Mouse (Mus musculus) CH12.LX (cell line): Measurements from ENCODE around the gene Fig4. TPM values are rescaled to one million over a fixed set of nuclear protein-coding genes. Genes with fewer than 3 reads are reported as not detected.

Experiments
- DNase-seq: peaks from one replicate; pipeline ENCODE4 v3.0.0-alpha.2; 2013; ENCODE audit errors: extremely low read depth
- H3K27ac ChIP-seq: 2 replicates; pipeline ENCODE4 v1.5.1; 2012; ENCODE audit warnings: low read depth, mild to moderate bottlenecking, control low read depth, moderate library complexity; ENCODE audit not compliant: insufficient read depth
- H3K27me3 ChIP-seq: replicated peaks from 2 replicates; pipeline ENCODE3; 2012; ENCODE audit warnings: inconsistent platforms
- H3K36me3 ChIP-seq, 2 experiments: replicated peaks in 1 of 2; 2 replicates each; pipeline versions ENCODE3 to v1.6.1; 2012; ENCODE audit warnings: inconsistent platforms in 1 of 2, low read length in 1 of 2, mild to moderate bottlenecking in 1 of 2, mixed read lengths in 1 of 2, moderate library complexity in 1 of 2; ENCODE audit not compliant: control insufficient read depth in 1 of 2, insufficient read depth in 1 of 2
- H3K4me1 ChIP-seq, 2 experiments: 2 replicates each; pipeline ENCODE4 v1.6.1; 2012; ENCODE audit warnings: inconsistent platforms in 1 of 2, moderate library complexity in 1 of 2; ENCODE audit not compliant: insufficient read depth in 2 of 2, control insufficient read depth in 1 of 2
- H3K4me2 ChIP-seq: 2 replicates; pipeline ENCODE4 v1.6.1; 2012; ENCODE audit warnings: low read depth, mild to moderate bottlenecking, control low read depth; ENCODE audit not compliant: poor library complexity, insufficient read depth, severe bottlenecking
- H3K4me3 ChIP-seq, 3 experiments: fragments of 150-350 bp in 1 of 3; sonication (generic) in 1 of 3; replicated peaks in 1 of 3; 2 replicates each; pipeline versions ENCODE3 to v1.5.1; 2011 to 2012; ENCODE audit warnings: low read depth in 2 of 3, low read length in 2 of 3, mild to moderate bottlenecking in 2 of 3, moderate library complexity in 2 of 3, control low read depth in 1 of 3, improper control_type of control experiment in 1 of 3, inconsistent platforms in 1 of 3, mixed read lengths in 1 of 3; ENCODE audit not compliant: poor library complexity in 1 of 3
- H3K79me2 ChIP-seq: replicated peaks from 2 replicates; pipeline ENCODE4 v1.6.1; 2012; ENCODE audit warnings: mild to moderate bottlenecking, moderate library complexity; ENCODE audit not compliant: control insufficient read depth, poor library complexity, insufficient read depth, severe bottlenecking; ENCODE audit errors: extremely low read depth
- H3K9ac ChIP-seq: 2 replicates; pipeline ENCODE4 v1.6.1; 2012; ENCODE audit warnings: low read depth, mild to moderate bottlenecking, control low read depth, moderate library complexity; ENCODE audit not compliant: insufficient read depth
- H3K9me3 ChIP-seq: replicated peaks from 2 replicates; pipeline ENCODE3; 2012; ENCODE audit warnings: low read length, inconsistent platforms, mixed read lengths
- BHLHE40 ChIP-seq: IDR thresholded peaks from 2 replicates; pipeline ENCODE4 v1.6.1; 2011; ENCODE audit warnings: mild to moderate bottlenecking, low read depth, low read length, improper control_type of control experiment
- CHD1 ChIP-seq: IDR thresholded peaks from 2 replicates; pipeline ENCODE4 v1.6.1; 2012; ENCODE audit warnings: low read depth, low read length, improper control_type of control experiment, inconsistent platforms
- CHD2 ChIP-seq: IDR thresholded peaks from 2 replicates; pipeline ENCODE4 v1.6.1; 2011; ENCODE audit warnings: low read length, improper control_type of control experiment
- CTCF ChIP-seq, 2 experiments: IDR thresholded peaks in 1 of 2; conservative IDR thresholded peaks in 1 of 2; 2 replicates each; pipeline ENCODE4 v1.5.1; 2011 to 2012; ENCODE audit warnings: low read depth in 2 of 2, low read length in 2 of 2, improper control_type of control experiment in 1 of 2, inconsistent platforms in 1 of 2, mild to moderate bottlenecking in 1 of 2, moderate library complexity in 1 of 2
- E2F4 ChIP-seq: IDR thresholded peaks from 2 replicates; pipeline ENCODE4 v1.6.1; 2011; ENCODE audit warnings: low read depth, low read length, improper control_type of control experiment; ENCODE audit not compliant: insufficient replicate concordance
- EP300 ChIP-seq: IDR thresholded peaks from 2 replicates; pipeline ENCODE4 v1.6.1; 2011; ENCODE audit warnings: low read length, improper control_type of control experiment
- ETS1 ChIP-seq: conservative IDR thresholded peaks from 2 replicates; pipeline ENCODE4 v1.6.1; 2012; ENCODE audit warnings: low read depth, mild to moderate bottlenecking, inconsistent platforms, low read length, improper control_type of control experiment, moderate library complexity
- GABPA ChIP-seq: IDR thresholded peaks from 2 replicates; pipeline ENCODE4 v1.6.1; 2012; ENCODE audit warnings: low read depth, low read length, improper control_type of control experiment, inconsistent platforms; ENCODE audit not compliant: insufficient replicate concordance
- HCFC1 ChIP-seq: IDR thresholded peaks from 2 replicates; pipeline ENCODE4 v1.6.1; 2012; ENCODE audit warnings: low read depth, mild to moderate bottlenecking, inconsistent platforms, low read length, improper control_type of control experiment
- IRF4 ChIP-seq: IDR thresholded peaks from 2 replicates; pipeline ENCODE4 v1.6.1; 2014; ENCODE audit warnings: low read depth, mild to moderate bottlenecking, inconsistent platforms, low read length, improper control_type of control experiment
- JUN ChIP-seq: IDR thresholded peaks from 2 replicates; pipeline ENCODE4 v1.6.1; 2011; ENCODE audit warnings: low read depth, mild to moderate bottlenecking, low read length, improper control_type of control experiment, moderate library complexity; ENCODE audit not compliant: insufficient read depth
- KAT2A ChIP-seq: IDR thresholded peaks from 2 replicates; pipeline ENCODE4 v1.6.1; 2012; ENCODE audit warnings: low read length, improper control_type of control experiment, inconsistent platforms; ENCODE audit not compliant: insufficient replicate concordance
- MAX ChIP-seq: IDR thresholded peaks from 2 replicates; pipeline ENCODE4 v1.6.1; 2011; ENCODE audit warnings: low read length, improper control_type of control experiment
- MEF2A ChIP-seq: IDR thresholded peaks from 2 replicates; pipeline ENCODE4 v1.6.1; 2014; ENCODE audit warnings: low read depth, mild to moderate bottlenecking, inconsistent platforms, low read length, improper control_type of control experiment, borderline replicate concordance
- MXI1 ChIP-seq: IDR thresholded peaks from 2 replicates; pipeline ENCODE4 v1.6.1; 2011; ENCODE audit warnings: mild to moderate bottlenecking, low read depth, low read length, improper control_type of control experiment
- NRF1 ChIP-seq: IDR thresholded peaks from 2 replicates; pipeline ENCODE4 v1.6.1; 2014; ENCODE audit warnings: low read depth, mild to moderate bottlenecking, inconsistent platforms, low read length, improper control_type of control experiment, moderate library complexity
- PAX5 ChIP-seq: IDR thresholded peaks from 2 replicates; pipeline ENCODE4 v1.6.1; 2012; ENCODE audit warnings: low read length, inconsistent platforms, mixed read lengths
- POLR2A ChIP-seq: IDR thresholded peaks from 2 replicates; pipeline ENCODE4 v1.6.1; 2011; ENCODE audit warnings: low read depth, mild to moderate bottlenecking, improper control_type of control experiment, low read length
- RCOR1 ChIP-seq: conservative IDR thresholded peaks from 2 replicates; pipeline ENCODE4 v1.6.1; 2012; ENCODE audit warnings: low read depth, mild to moderate bottlenecking, inconsistent platforms, low read length, improper control_type of control experiment
- SIN3A ChIP-seq: IDR thresholded peaks from 2 replicates; pipeline ENCODE4 v1.6.1; 2012; ENCODE audit warnings: low read length, improper control_type of control experiment, inconsistent platforms
- SMC3 ChIP-seq: IDR thresholded peaks from 2 replicates; pipeline ENCODE4 v1.6.1; 2011; ENCODE audit warnings: low read depth, low read length, improper control_type of control experiment
- TBP ChIP-seq: conservative IDR thresholded peaks from 2 replicates; pipeline ENCODE4 v1.6.1; 2011; ENCODE audit warnings: low read depth, low read length, improper control_type of control experiment
- UBTF ChIP-seq: IDR thresholded peaks from 2 replicates; pipeline ENCODE4 v1.6.1; 2012; ENCODE audit warnings: low read depth, mild to moderate bottlenecking, inconsistent platforms, low read length, improper control_type of control experiment, moderate library complexity
- USF2 ChIP-seq: conservative IDR thresholded peaks from 2 replicates; pipeline ENCODE4 v1.6.1; 2011; ENCODE audit warnings: low read depth, low read length, improper control_type of control experiment
- ZC3H11A ChIP-seq: IDR thresholded peaks from 2 replicates; pipeline ENCODE4 v1.6.1; 2012; ENCODE audit warnings: low read depth, mild to moderate bottlenecking, inconsistent platforms, low read length, improper control_type of control experiment
- ZKSCAN1 ChIP-seq: IDR thresholded peaks from 2 replicates; pipeline ENCODE4 v1.6.1; 2012; ENCODE audit warnings: low read depth, inconsistent platforms, low read length, improper control_type of control experiment, borderline replicate concordance
- ZMIZ1 ChIP-seq: IDR thresholded peaks from 2 replicates; pipeline ENCODE4 v1.6.1; 2012; ENCODE audit warnings: low read depth, mild to moderate bottlenecking, inconsistent platforms, low read length, improper control_type of control experiment
- ZNF384 ChIP-seq: IDR thresholded peaks from 2 replicates; pipeline ENCODE4 v1.6.1; 2012; ENCODE audit warnings: low read depth, low read length, improper control_type of control experiment, inconsistent platforms
- dilution Hi-C: fragments of 300-500 bp; cut with MboI; formaldehyde crosslinking; loops from 2 replicates; pipeline ENCODE4 v1.14.3; 2020; ENCODE audit warnings: low sequenced_read_pairs; ENCODE audit not compliant: extremely low pct_unique_long_range_greater_than_20kb, extremely low pct_ligation_motif_present
- in situ Hi-C: fragments of 300-500 bp; cut with MboI; formaldehyde crosslinking; loops from 3 replicates; pipeline ENCODE4 v1.14.3; 2019; ENCODE audit warnings: low sequenced_read_pairs, low pct_ligation_motif_present, low pct_unique_long_range_greater_than_20kb, mixed read lengths
- polyA plus RNA-seq: library from polyadenylated mRNA; unstranded; fragments of >175 nt; gene quantifications from 2 replicates; pipeline ENCODE4 v1.2.1, GENCODE M21; 2012; ENCODE audit warnings: low read depth; ENCODE audit not compliant: insufficient read length
- total RNA-seq, 2 experiments: library from RNA; depleted of rRNA; stranded (reverse); fragments of 300-350 nt in 1 of 2; fragments of >200 nt in 1 of 2; gene quantifications; 2 replicates each; pipeline ENCODE4 v1.2.3; 2012 to 2014

The Fig4 gene
- total and polyA plus RNA-seq, 3 experiments: 22.6 to 39.6 (median 35.4) TPM

DNA sequence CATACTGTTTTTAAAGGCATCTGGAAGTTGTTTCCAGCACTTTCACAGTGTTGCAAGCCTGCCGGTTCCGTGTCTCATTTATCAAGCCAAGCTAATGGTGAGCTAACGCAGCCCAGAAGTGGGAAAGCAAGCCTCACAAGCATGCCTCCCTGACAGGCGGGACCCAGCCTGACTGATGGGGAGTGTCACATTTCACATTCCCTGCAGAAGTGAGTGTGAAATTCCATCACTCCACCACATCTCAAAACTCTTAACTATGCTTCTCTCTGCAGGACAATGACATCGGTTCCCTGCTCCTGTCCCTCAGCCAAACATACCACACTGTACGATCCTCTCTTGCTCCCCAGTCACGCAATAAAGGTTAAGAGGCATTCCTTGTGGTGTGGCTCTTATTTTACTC, 10.0 kb downstream of the Fig4 start:
- Histone ChIP-seq H3K4me1 (peaks cover 2 to 24% of the 10 kb centered on the region in 2 experiments; a peak in 2 of 4 replicates), H3K27me3 (no peaks in the 10 kb centered on the region), H3K9ac (no peak overlapping the region), H3K9me3 (no peaks in the 10 kb centered on the region), H3K4me3 (no peak overlapping the region), H3K27ac (no peak overlapping the region), H3K4me2 (no peak overlapping the region), H3K79me2 (0 out of 2 replicates have a peak, but pooled peaks cover 2% of the 10 kb centered on the region), H3K36me3 (peaks cover 0 to 26% of the 10 kb centered on the region in 2 experiments)
- no peak for DNase-seq
- in situ Hi-C loops: loop anchor here (10.0 kb wide), 1 partner anchor 278 kb away; no protein-coding TSS in a partner anchor
- TF ChIP-seq ZMIZ1: no peak
- TF ChIP-seq CTCF (conservative IDR thresholded peaks at IDR 0.05 in 1 of 2, IDR thresholded peaks at IDR 0.05 in 1 of 2; ENCODE audit: low read depth in 2 of 2, low read length in 2 of 2): no peak
- TF ChIP-seq TBP: no peak
- TF ChIP-seq KAT2A: no peak
- no peak for TF ChIP-seq EP300
- no peak for TF ChIP-seq JUN
- TF ChIP-seq UBTF: no peak
- no peak for TF ChIP-seq CHD2
- no peak for TF ChIP-seq BHLHE40
- TF ChIP-seq ZNF384: no peak
- TF ChIP-seq E2F4: no peak
- no peak for TF ChIP-seq MXI1
- TF ChIP-seq GABPA: no peak
- TF ChIP-seq RCOR1: no peak
- no peak for TF ChIP-seq HCFC1
- no peak for TF ChIP-seq SIN3A
- no peak for TF ChIP-seq USF2
- TF ChIP-seq MEF2A: no peak
- TF ChIP-seq POLR2A: no peak
- dilution Hi-C loops: no loop called here

GRCm38 (mm10) chr10:41291021-41291420, 12.0 kb downstream of the Fig4 start:
- no peak for TF ChIP-seq NRF1
- no peak for TF ChIP-seq CHD1
- TF ChIP-seq ZKSCAN1: no peak
- no peak for TF ChIP-seq PAX5
- TF ChIP-seq ZMIZ1: no peak
- TF ChIP-seq ZNF384: no peak
- TF ChIP-seq HCFC1: no peak
- no peak for TF ChIP-seq BHLHE40
- TF ChIP-seq CHD2: no peak
- TF ChIP-seq SMC3: no peak
- no peak for TF ChIP-seq TBP
- TF ChIP-seq KAT2A: no peak
- no peak for TF ChIP-seq ZC3H11A
- TF ChIP-seq MAX: no peak
- TF ChIP-seq ETS1: no peak
- TF ChIP-seq GABPA: no peak
- TF ChIP-seq MXI1: no peak
- TF ChIP-seq USF2: no peak
- no peak for TF ChIP-seq IRF4
- no peak for TF ChIP-seq JUN
- peaks cover 2 to 17% of the 10 kb centered on the region in 2 experiments; a peak in 2 of 4 replicates for H3K4me1 ChIP-seq
- H3K9ac ChIP-seq: no peak overlapping the region
- in situ Hi-C loops (loop anchor here (10.0 kb wide), 1 partner anchor 276 kb away; no protein-coding TSS in a partner anchor), dilution Hi-C loops (no loop called here)
- H3K4me2 ChIP-seq: no peak overlapping the region
- peaks cover 0 to 25% of the 10 kb centered on the region in 2 experiments for H3K36me3 ChIP-seq
- 0 out of 2 replicates have a peak, but pooled peaks cover 2% of the 10 kb centered on the region for H3K79me2 ChIP-seq
- no peak overlapping the region for H3K27ac ChIP-seq
- DNase-seq: no peak
- H3K9me3 ChIP-seq: no peaks in the 10 kb centered on the region
- no peak overlapping the region for H3K4me3 ChIP-seq
- H3K27me3 ChIP-seq: no peaks in the 10 kb centered on the region
